Mouse (Mus musculus) right cerebral cortex, postnatal 14 days (tissue): Measurements from ENCODE around the gene Usp18.

Experiments
- DNase-seq: peaks from one replicate; pipeline ENCODE4 v3.0.0; 2022

The Usp18 gene

GRCm38 (mm10) chr6:121304630-121305029, 58.9 kb downstream of the Usp18 start:
- no peak for DNase-seq

- no peak for DNase-seq
Observed at GRCm38 (mm10) chr6:121305571-121305970, 59.9 kb downstream of the Usp18 start.

DNA sequence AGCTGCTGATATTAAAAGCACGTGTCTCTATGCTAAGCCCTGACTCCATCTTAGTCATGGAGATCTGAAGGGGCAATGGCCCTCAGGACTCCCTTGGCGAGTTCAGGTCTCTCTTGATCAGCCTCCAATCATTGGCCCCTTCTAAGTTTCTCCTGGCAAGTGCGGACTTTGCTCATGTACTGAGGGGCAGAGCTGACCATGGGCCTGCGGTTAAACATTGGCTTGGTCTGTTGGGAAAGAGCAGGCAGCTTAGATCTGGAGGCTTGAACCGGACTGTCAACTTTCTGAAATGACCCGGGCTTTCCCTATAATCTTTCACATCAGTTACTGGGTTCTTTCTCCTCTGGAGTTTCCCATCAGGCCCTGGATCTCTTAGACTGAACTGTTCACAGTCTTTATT, 65.3 kb downstream of the Usp18 start:
- DNase-seq, result no peak

DNA sequence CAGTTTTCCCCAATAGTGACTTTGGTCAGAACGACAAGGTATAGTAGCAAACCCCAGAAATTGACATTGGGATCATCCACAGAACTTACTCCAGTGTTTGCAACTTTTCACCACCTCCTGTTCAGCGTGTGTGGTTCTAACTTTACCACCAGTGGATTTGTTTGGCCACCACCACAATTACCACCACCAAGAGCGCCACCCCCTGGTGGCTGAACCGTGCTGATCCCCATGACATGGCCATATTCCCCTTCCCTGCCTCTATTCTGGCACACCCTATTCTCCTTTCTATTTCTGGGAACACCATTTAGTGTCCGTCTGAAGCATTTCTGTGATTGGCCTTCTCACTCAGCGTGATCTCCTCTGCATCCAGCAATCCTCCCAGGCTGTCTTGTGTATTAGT, 73.4 kb downstream of the Usp18 start:
- DNase-seq, result no peak
